Mouse (Mus musculus): ENCODE measurements around the gene Ndufa7. TPM values are rescaled to one million over a fixed set of nuclear protein-coding genes. Genes with fewer than 3 reads are reported as not detected.
"Not testable (repeated sequence)": the region's sequence is repeated elsewhere in the genome, so short reads cannot be mapped to it uniquely, and the experiment has no call there.

Ndufa7 gene
- polyA plus RNA-seq, 1 experiment from 2014 or later, result 517 TPM

GRCm38 (mm10) chr17:33817184-33817968, 7.0 kb upstream of the Ndufa7 start:
- Histone ChIP-seq H3K4me2 (ENCODE audit: low read length) (peak overlapping the region; percentile 93), H3K36me3 (ENCODE audit: control insufficient read depth, insufficient read depth, low read length) (peaks cover 12% of the 10 kb centered on the region), H3K9me3 (ENCODE audit: control insufficient read depth, low read length) (no peaks in the 10 kb centered on the region), H3K27ac (ENCODE audit: low read depth, low read length) (peak overlapping the region; percentile 93), H3K27me3 (replicated peaks; ENCODE audit: control insufficient read depth, insufficient read depth, low read length) (no peaks in the 10 kb centered on the region), H3K4me3 (ENCODE audit: low read length) (peak overlapping the region; percentile 63), H3K9ac (ENCODE audit: low read depth, low read length) (peak overlapping the region; percentile 80), H3K4me1 (ENCODE audit: control insufficient read depth, insufficient read depth, low read depth, low read length) (peaks cover 15% of the 10 kb centered on the region)
- ATAC-seq, result peak; percentile 97
- under 1% methylated on average over 67 of the region's 89 CpGs for WGBS

GRCm38 (mm10) chr17:33817969-33818643, 6.3 kb upstream of the Ndufa7 start:
- WGBS, result 12% methylated on average over 30 of the region's 33 CpGs
- peak overlapping the region; percentile 93 for H3K27ac ChIP-seq (ENCODE audit: low read depth, low read length)
- ATAC-seq, result peak; percentile 55
- peak overlapping the region; percentile 80 for H3K9ac ChIP-seq (ENCODE audit: low read depth, low read length)
- peak overlapping the region; percentile 93 for H3K4me2 ChIP-seq (ENCODE audit: low read length)
- no peaks in the 10 kb centered on the region for H3K27me3 ChIP-seq (replicated peaks; ENCODE audit: control insufficient read depth, insufficient read depth, low read length)
- H3K9me3 ChIP-seq (ENCODE audit: control insufficient read depth, low read length), result no peaks in the 10 kb centered on the region
- peaks cover 16% of the 10 kb centered on the region for H3K36me3 ChIP-seq (ENCODE audit: control insufficient read depth, insufficient read depth, low read length)
- H3K4me3 ChIP-seq (ENCODE audit: low read length), result peak overlapping the region; percentile 63
- H3K4me1 ChIP-seq (ENCODE audit: control insufficient read depth, insufficient read depth, low read depth, low read length), result peaks cover 22% of the 10 kb centered on the region

- H3K9me3 ChIP-seq (ENCODE audit: control insufficient read depth, low read length), result no peaks in the 10 kb centered on the region
- WGBS, result 74% methylated on average over 1 of the region's 1 CpGs
- H3K27ac ChIP-seq (ENCODE audit: low read depth, low read length), result no peak overlapping the region
- H3K4me2 ChIP-seq (ENCODE audit: low read length), result no peak overlapping the region
- peaks cover 36% of the 10 kb centered on the region for H3K4me1 ChIP-seq (ENCODE audit: control insufficient read depth, insufficient read depth, low read depth, low read length)
- H3K36me3 ChIP-seq (ENCODE audit: control insufficient read depth, insufficient read depth, low read length), result peaks cover 16% of the 10 kb centered on the region
- H3K4me3 ChIP-seq (ENCODE audit: low read length), result no peak overlapping the region
- H3K27me3 ChIP-seq (replicated peaks; ENCODE audit: control insufficient read depth, insufficient read depth, low read length), result no peaks in the 10 kb centered on the region
- no peak overlapping the region for H3K9ac ChIP-seq (ENCODE audit: low read depth, low read length)
- no peak for ATAC-seq
Measured at GRCm38 (mm10) chr17:33822436-33822959, 1.9 kb upstream of the Ndufa7 start.

- peak overlapping the region; percentile 73 for H3K9ac ChIP-seq (ENCODE audit: low read depth, low read length)
- peak overlapping the region; percentile 69 for H3K4me3 ChIP-seq (ENCODE audit: low read length)
- H3K9me3 ChIP-seq (ENCODE audit: control insufficient read depth, low read length); H3K27ac ChIP-seq (ENCODE audit: low read depth, low read length); ATAC-seq; H3K27me3 ChIP-seq (replicated peaks; ENCODE audit: control insufficient read depth, insufficient read depth, low read length): not testable (repeated sequence)
- 77% methylated on average over 8 of the region's 8 CpGs for WGBS
- peaks cover 31% of the 10 kb centered on the region for H3K4me1 ChIP-seq (ENCODE audit: control insufficient read depth, insufficient read depth, low read depth, low read length)
- H3K36me3 ChIP-seq (ENCODE audit: control insufficient read depth, insufficient read depth, low read length), result peaks cover 16% of the 10 kb centered on the region
- peak overlapping the region; percentile 93 for H3K4me2 ChIP-seq (ENCODE audit: low read length)
Measured at GRCm38 (mm10) chr17:33823171-33823570, 1.2 kb upstream of the Ndufa7 start.

- 12% methylated on average over 6 of the region's 6 CpGs for whole genome bisulfite sequencing
- Histone ChIP-seq H3K4me2 (ENCODE audit: low read length) (peak overlapping the region; percentile 74), H3K9ac (ENCODE audit: low read depth, low read length) (peak overlapping the region; percentile 70), H3K36me3 (ENCODE audit: control insufficient read depth, insufficient read depth, low read length) (peaks cover 16% of the 10 kb centered on the region), H3K4me3 (ENCODE audit: low read length) (peak overlapping the region; percentile 69), H3K27ac (ENCODE audit: low read depth, low read length) (peak overlapping the region; percentile 84), H3K4me1 (ENCODE audit: control insufficient read depth, insufficient read depth, low read depth, low read length) (peaks cover 24% of the 10 kb centered on the region)
- H3K9me3 ChIP-seq (ENCODE audit: control insufficient read depth, low read length); ATAC-seq; H3K27me3 ChIP-seq (replicated peaks; ENCODE audit: control insufficient read depth, insufficient read depth, low read length): not testable (repeated sequence)
Measured at GRCm38 (mm10) chr17:33824997-33825330, 592 bp downstream of the Ndufa7 start.

GRCm38 (mm10) chr17:33825462-33825861, 1.1 kb downstream of the Ndufa7 start:
- peaks cover 16% of the 10 kb centered on the region for H3K36me3 ChIP-seq (ENCODE audit: control insufficient read depth, insufficient read depth, low read length)
- H3K9me3 ChIP-seq (ENCODE audit: control insufficient read depth, low read length), result no peaks in the 10 kb centered on the region
- H3K4me1 ChIP-seq (ENCODE audit: control insufficient read depth, insufficient read depth, low read depth, low read length), result peaks cover 24% of the 10 kb centered on the region
- no peaks in the 10 kb centered on the region for H3K27me3 ChIP-seq (replicated peaks; ENCODE audit: control insufficient read depth, insufficient read depth, low read length)
- peak overlapping the region; percentile 69 for H3K4me3 ChIP-seq (ENCODE audit: low read length)
- 89% methylated on average over 8 of the region's 8 CpGs for WGBS
- no peak overlapping the region for H3K27ac ChIP-seq (ENCODE audit: low read depth, low read length)
- 0 out of 2 replicates have a peak overlapping the region, but pooled peaks have one; percentile 14 for H3K9ac ChIP-seq (ENCODE audit: low read depth, low read length)
- H3K4me2 ChIP-seq (ENCODE audit: low read length), result peak overlapping the region; percentile 74
- ATAC-seq, result no peak

- Histone ChIP-seq H3K36me3 (ENCODE audit: control insufficient read depth, insufficient read depth, low read length) (peaks cover 19% of the 10 kb centered on the region), H3K4me3 (ENCODE audit: low read length) (no peak overlapping the region), H3K27ac (ENCODE audit: low read depth, low read length) (no peak overlapping the region), H3K4me2 (ENCODE audit: low read length) (no peak overlapping the region), H3K9me3 (ENCODE audit: control insufficient read depth, low read length) (no peaks in the 10 kb centered on the region), H3K27me3 (replicated peaks; ENCODE audit: control insufficient read depth, insufficient read depth, low read length) (no peaks in the 10 kb centered on the region), H3K9ac (ENCODE audit: low read depth, low read length) (no peak overlapping the region), H3K4me1 (ENCODE audit: control insufficient read depth, insufficient read depth, low read depth, low read length) (peaks cover 24% of the 10 kb centered on the region)
- WGBS, result 0% methylated on average over 3 of the region's 3 CpGs
- ATAC-seq, result no peak
Measured at GRCm38 (mm10) chr17:33826850-33827249, 2.5 kb downstream of the Ndufa7 start.

GRCm38 (mm10) chr17:33828892-33829291, 4.5 kb downstream of the Ndufa7 start:
- Histone ChIP-seq H3K27me3 (replicated peaks; ENCODE audit: control insufficient read depth, insufficient read depth, low read length) (no peaks in the 10 kb centered on the region), H3K4me3 (ENCODE audit: low read length) (no peak overlapping the region), H3K9me3 (ENCODE audit: control insufficient read depth, low read length) (no peaks in the 10 kb centered on the region), H3K4me2 (ENCODE audit: low read length) (no peak overlapping the region), H3K27ac (ENCODE audit: low read depth, low read length) (no peak overlapping the region), H3K9ac (ENCODE audit: low read depth, low read length) (no peak overlapping the region), H3K36me3 (ENCODE audit: control insufficient read depth, insufficient read depth, low read length) (peaks cover 21% of the 10 kb centered on the region), H3K4me1 (ENCODE audit: control insufficient read depth, insufficient read depth, low read depth, low read length) (peaks cover 8% of the 10 kb centered on the region)
- 67% methylated on average over 2 of the region's 2 CpGs for WGBS
- no peak for ATAC-seq

GRCm38 (mm10) chr17:33829561-33829960, 5.2 kb downstream of the Ndufa7 start:
- H3K4me1 ChIP-seq (ENCODE audit: control insufficient read depth, insufficient read depth, low read depth, low read length), result peaks cover 8% of the 10 kb centered on the region
- peaks cover 27% of the 10 kb centered on the region for H3K36me3 ChIP-seq (ENCODE audit: control insufficient read depth, insufficient read depth, low read length)
- no peak for ATAC-seq
- no peak overlapping the region for H3K4me3 ChIP-seq (ENCODE audit: low read length)
- H3K9me3 ChIP-seq (ENCODE audit: control insufficient read depth, low read length), result no peaks in the 10 kb centered on the region
- no peaks in the 10 kb centered on the region for H3K27me3 ChIP-seq (replicated peaks; ENCODE audit: control insufficient read depth, insufficient read depth, low read length)
- 85% methylated on average over 10 of the region's 10 CpGs for WGBS
- no peak overlapping the region for H3K27ac ChIP-seq (ENCODE audit: low read depth, low read length)
- H3K4me2 ChIP-seq (ENCODE audit: low read length), result no peak overlapping the region
- H3K9ac ChIP-seq (ENCODE audit: low read depth, low read length), result no peak overlapping the region
